Mouse (Mus musculus): ENCODE measurements at regions not wholly inside any gene's neighbourhood (a gene's known extent, or its start where the extent isn't known, plus 50 kb on each side); places are given as distances from the start of the nearest gene placed in this dataset.

- TF ChIP-seq POLR2A (IDR thresholded peaks at IDR 0.05; ENCODE audit: borderline replicate concordance, extremely low read depth, insufficient read depth, insufficient read length, poor library complexity, severe bottlenecking): no peak
- no peak for TF ChIP-seq CTCF (IDR thresholded peaks at IDR 0.05; ENCODE audit: borderline replicate concordance, extremely low read depth, insufficient read depth, insufficient read length)
These were observed 588.2 kb downstream of the Insc start for GRCm38 (mm10) chr7:115331698-115332097.

All from brain, embryonic 14.5 days (tissue).